Comparison of ENCODE assay signal across 25 mouse cellular contexts in genomic region chr1:23576150-23576549, GRCm38 (mm10).
A peak's percentile ranks its signal among the peaks of the same experiment; 100 is the strongest.
DNase-seq lines count a peak whose midpoint lies in the region; ATAC-seq and TF ChIP-seq lines count a peak whose summit lies in the region.
"Had no signal": no experiment of that assay in that cellular context is flagged by ENCODE, and none has a peak within 500 bp of the region (broad histone marks: within the 10 kb centered on the region; RNA-seq: fewer than 3 reads in every experiment).

No protein-coding gene starts in this region.

- no peak overlapping the region for H3K9ac ChIP-seq in forebrain, embryonic 13.5 days
- H3K9ac ChIP-seq in forebrain, embryonic 11.5 days (ENCODE audit: low read length) = no peak overlapping the region
- no peak overlapping the region for H3K9ac ChIP-seq in midbrain, embryonic 11.5 days (ENCODE audit: low read length)
- no peak overlapping the region for H3K9ac ChIP-seq in neural tube, embryonic 14.5 days (replicated peaks; ENCODE audit: low read depth, low read length)
- H3K9ac ChIP-seq in hindbrain, embryonic 12.5 days = no peak overlapping the region
- H3K9ac ChIP-seq: embryonic facial prominence, embryonic 12.5 days; embryonic facial prominence, embryonic 15.5 days; heart, embryonic 13.5 days; hindbrain, embryonic 15.5 days had no signal

- no peak for TF ChIP-seq CTCF in brain, embryonic 14.5 days (IDR thresholded peaks at IDR 0.05; ENCODE audit: borderline replicate concordance, extremely low read depth, insufficient read depth, insufficient read length)

- H3K4me2 ChIP-seq in forebrain, embryonic 13.5 days = no peak overlapping the region
- no peak overlapping the region for H3K4me2 ChIP-seq in forebrain, embryonic 11.5 days (ENCODE audit: low read depth, low read length, severe bottlenecking)
- H3K4me2 ChIP-seq in midbrain, embryonic 11.5 days = no peak overlapping the region
- no peak overlapping the region for H3K4me2 ChIP-seq in neural tube, embryonic 14.5 days (ENCODE audit: low read depth, low read length)
- no peak overlapping the region for H3K4me2 ChIP-seq in hindbrain, embryonic 12.5 days (replicated peaks)
- H3K4me2 ChIP-seq: embryonic facial prominence, embryonic 12.5 days; embryonic facial prominence, embryonic 15.5 days; heart, embryonic 13.5 days; hindbrain, embryonic 15.5 days had no signal

- no peaks in the 10 kb centered on the region for H3K36me3 ChIP-seq in forebrain, embryonic 13.5 days (ENCODE audit: poor library complexity, severe bottlenecking)
- no peaks in the 10 kb centered on the region for H3K36me3 ChIP-seq in forebrain, embryonic 11.5 days (ENCODE audit: control insufficient read depth, insufficient read depth, low read length)
- H3K36me3 ChIP-seq in midbrain, embryonic 11.5 days (ENCODE audit: control insufficient read depth, insufficient read depth, low read length) = no peaks in the 10 kb centered on the region
- H3K36me3 ChIP-seq in midbrain, embryonic 10.5 days = no peaks in the 10 kb centered on the region
- H3K36me3 ChIP-seq in neural tube, embryonic 14.5 days (ENCODE audit: control insufficient read depth, insufficient read depth, low read length) = no peaks in the 10 kb centered on the region
- no peaks in the 10 kb centered on the region for H3K36me3 ChIP-seq in hindbrain, embryonic 12.5 days
- H3K36me3 ChIP-seq: embryonic facial prominence, embryonic 12.5 days; embryonic facial prominence, embryonic 15.5 days; heart, embryonic 10.5 days; heart, embryonic 13.5 days; hindbrain, embryonic 15.5 days had no signal

- H3K4me3 ChIP-seq in forebrain, embryonic 13.5 days = no peak overlapping the region
- no peak overlapping the region for H3K4me3 ChIP-seq in forebrain, embryonic 11.5 days (ENCODE audit: low read depth, low read length)
- H3K4me3 ChIP-seq in midbrain, embryonic 11.5 days (ENCODE audit: low read depth, low read length) = no peak overlapping the region
- no peak overlapping the region for H3K4me3 ChIP-seq in midbrain, embryonic 10.5 days
- no peak overlapping the region for H3K4me3 ChIP-seq in neural tube, embryonic 14.5 days (ENCODE audit: low read depth, low read length)
- H3K4me3 ChIP-seq in hindbrain, embryonic 12.5 days = no peak overlapping the region
- H3K4me3 ChIP-seq: embryonic facial prominence, embryonic 12.5 days; embryonic facial prominence, embryonic 15.5 days; heart, adult 2 months; heart, embryonic 10.5 days; heart, embryonic 13.5 days; hindbrain, embryonic 15.5 days had no signal

- H3K27ac ChIP-seq in forebrain, embryonic 13.5 days = no peak overlapping the region; the same call in 1 of the 2 replicates
- H3K27ac ChIP-seq in forebrain, embryonic 11.5 days (ENCODE audit: low read depth, low read length) = no peak overlapping the region
- no peak overlapping the region for H3K27ac ChIP-seq in midbrain, embryonic 11.5 days (ENCODE audit: low read depth, low read length)
- no peak overlapping the region for H3K27ac ChIP-seq in midbrain, embryonic 10.5 days (replicated peaks)
- H3K27ac ChIP-seq in neural tube, embryonic 14.5 days (ENCODE audit: low read depth, low read length) = no peak overlapping the region
- no peak overlapping the region for H3K27ac ChIP-seq in hindbrain, embryonic 12.5 days
- H3K27ac ChIP-seq: embryonic facial prominence, embryonic 12.5 days; embryonic facial prominence, embryonic 15.5 days; heart, adult 2 months; heart, embryonic 10.5 days; heart, embryonic 13.5 days; hindbrain, embryonic 15.5 days had no signal

- H3K27me3 ChIP-seq in forebrain, embryonic 13.5 days = no peaks in the 10 kb centered on the region
- H3K27me3 ChIP-seq in forebrain, embryonic 11.5 days (ENCODE audit: control insufficient read depth, insufficient read depth, low read length) = no peaks in the 10 kb centered on the region
- H3K27me3 ChIP-seq in midbrain, embryonic 11.5 days (ENCODE audit: control insufficient read depth, insufficient read depth, low read length) = no peaks in the 10 kb centered on the region
- H3K27me3 ChIP-seq in midbrain, embryonic 10.5 days (ENCODE audit: low read depth, poor library complexity, severe bottlenecking) = no peaks in the 10 kb centered on the region
- H3K27me3 ChIP-seq in neural tube, embryonic 14.5 days (ENCODE audit: control insufficient read depth, insufficient read depth, low read length) = no peaks in the 10 kb centered on the region
- H3K27me3 ChIP-seq in hindbrain, embryonic 12.5 days = no peaks in the 10 kb centered on the region
- H3K27me3 ChIP-seq: embryonic facial prominence, embryonic 12.5 days; embryonic facial prominence, embryonic 15.5 days; heart, embryonic 13.5 days; hindbrain, embryonic 15.5 days had no signal

- WGBS in forebrain, embryonic 13.5 days = 63% methylated on average over 5 of the region's 5 CpGs
- WGBS in forebrain, embryonic 11.5 days = 70% methylated on average over 5 of the region's 5 CpGs
- 69% methylated on average over 5 of the region's 5 CpGs for WGBS in midbrain, embryonic 11.5 days
- 70% methylated on average over 5 of the region's 5 CpGs for WGBS in midbrain, embryonic 10.5 days
- WGBS in neural tube, embryonic 14.5 days = 61% methylated on average over 5 of the region's 5 CpGs
- 64% methylated on average over 5 of the region's 5 CpGs for WGBS in hindbrain, embryonic 12.5 days

- no peak for TF ChIP-seq POLR2A in brain, embryonic 14.5 days (IDR thresholded peaks at IDR 0.05; ENCODE audit: borderline replicate concordance, extremely low read depth, insufficient read depth, insufficient read length, poor library complexity, severe bottlenecking)

- H3K4me1 ChIP-seq in forebrain, embryonic 13.5 days = peaks cover 17% of the 10 kb centered on the region; the same call in 1 of the 2 replicates
- H3K4me1 ChIP-seq in forebrain, embryonic 11.5 days (replicated peaks; ENCODE audit: control insufficient read depth, insufficient read depth, low read length) = no peaks in the 10 kb centered on the region
- H3K4me1 ChIP-seq in midbrain, embryonic 11.5 days (ENCODE audit: control insufficient read depth, insufficient read depth, low read length) = no peaks in the 10 kb centered on the region
- H3K4me1 ChIP-seq in midbrain, embryonic 10.5 days = no peaks in the 10 kb centered on the region
- H3K4me1 ChIP-seq in neural tube, embryonic 14.5 days (ENCODE audit: control insufficient read depth, insufficient read depth, low read length) = 0 out of 2 replicates have a peak, but pooled peaks cover 4% of the 10 kb centered on the region
- H3K4me1 ChIP-seq in hindbrain, embryonic 12.5 days = no peaks in the 10 kb centered on the region
- H3K4me1 ChIP-seq: embryonic facial prominence, embryonic 12.5 days; embryonic facial prominence, embryonic 15.5 days; heart, embryonic 10.5 days; heart, embryonic 13.5 days had no signal

- no peak for DNase-seq in forebrain, embryonic 11.5 days (ENCODE audit: low spot score)
- peak; percentile 78 for DNase-seq in midbrain, embryonic 11.5 days (ENCODE audit: low spot score, missing footprints)
- DNase-seq in midbrain, embryonic 10.5 days (ENCODE audit: low spot score) = no peak
- peak; percentile 61 for DNase-seq in brain, embryonic 14.5 days (ENCODE audit: low read depth)
- DNase-seq in adrenal gland, postnatal 4 days (ENCODE audit: low spot score in 2 of 2) = no peak
- DNase-seq: adrenal gland, adult 8-10 months; adrenal gland, postnatal 25 days; cerebellum, adult 11 months; cerebellum, adult 2 months; cerebellum, adult 9-11 months; cerebellum, postnatal 25 days; gastrocnemius, postnatal 10 days; gastrocnemius, postnatal 36 days; heart, adult 2 months; heart, postnatal 14 days; heart, postnatal 4 days had no signal

- H3K9me3 ChIP-seq in forebrain, embryonic 13.5 days (replicated peaks) = no peaks in the 10 kb centered on the region
- H3K9me3 ChIP-seq in forebrain, embryonic 11.5 days (ENCODE audit: control insufficient read depth, low read length) = no peaks in the 10 kb centered on the region
- H3K9me3 ChIP-seq in midbrain, embryonic 11.5 days (ENCODE audit: control insufficient read depth, low read length) = no peaks in the 10 kb centered on the region
- H3K9me3 ChIP-seq in midbrain, embryonic 10.5 days (replicated peaks) = no peaks in the 10 kb centered on the region
- no peaks in the 10 kb centered on the region for H3K9me3 ChIP-seq in neural tube, embryonic 14.5 days (ENCODE audit: control insufficient read depth, low read length)
- H3K9me3 ChIP-seq in hindbrain, embryonic 12.5 days (replicated peaks) = no peaks in the 10 kb centered on the region
- H3K9me3 ChIP-seq: embryonic facial prominence, embryonic 12.5 days; embryonic facial prominence, embryonic 15.5 days; heart, embryonic 10.5 days; heart, embryonic 13.5 days; hindbrain, embryonic 15.5 days had no signal

- ATAC-seq in forebrain, embryonic 13.5 days = peak; percentile 71
- ATAC-seq in forebrain, embryonic 11.5 days (replicated peaks; ENCODE audit: low FRiP score) = no peak
- ATAC-seq in midbrain, embryonic 11.5 days (ENCODE audit: low FRiP score) = no peak
- ATAC-seq in neural tube, embryonic 14.5 days (ENCODE audit: low read depth) = peak; percentile 61; the same call in 1 of the 2 replicates
- no peak for ATAC-seq in hindbrain, embryonic 12.5 days (ENCODE audit: low FRiP score)
- ATAC-seq: activated CD4-positive, CD25-positive, alpha-beta regulatory T cell, adult 4 months had no signal

Comparison
In these comparisons a context has a peak if more than half of its experiments do, and no peak if none do; other contexts are left out.
1. ATAC-seq: peak in forebrain, embryonic 13.5 days (single experiment) and neural tube, embryonic 14.5 days (single experiment); none in forebrain, embryonic 11.5 days (single experiment), midbrain, embryonic 11.5 days (single experiment) and hindbrain, embryonic 12.5 days (single experiment).
2. DNase-seq: peak in midbrain, embryonic 11.5 days (single experiment) and brain, embryonic 14.5 days (single experiment); none in forebrain, embryonic 11.5 days (single experiment), midbrain, embryonic 10.5 days (single experiment) and adrenal gland, postnatal 4 days (0 of 2).